Mouse (Mus musculus) T-helper 2 cell (primary cell): Measurements from ENCODE around the gene Spem2.

Experiments used
- in situ Hi-C: fragments of 300-600 bp; cut with MboI, MseI; formaldehyde crosslinking; loops from one replicate; pipeline ENCODE4 v1.15.1; 2025; ENCODE audit warnings: high pct_unique_total_duplicates

The Spem2 gene

GRCm38 (mm10) chr11:69835966-69836335 is 17.7 kb upstream of the Spem2 start:
- in situ Hi-C loops = loop anchor here (5.0 kb wide), 1 partner anchor 39 kb away; the partner anchor contains the start of gene Chrnb1

- in situ Hi-C loops = loop anchor here (5.0 kb wide), 1 partner anchor 38 kb away; the partner anchor contains the start of gene Chrnb1
Measured at GRCm38 (mm10) chr11:69835326-69835965, 17.2 kb upstream of the Spem2 start.

- in situ Hi-C loops = no loop called here
Measured at GRCm38 (mm10) chr11:69834001-69834549, 15.8 kb upstream of the Spem2 start.

DNA sequence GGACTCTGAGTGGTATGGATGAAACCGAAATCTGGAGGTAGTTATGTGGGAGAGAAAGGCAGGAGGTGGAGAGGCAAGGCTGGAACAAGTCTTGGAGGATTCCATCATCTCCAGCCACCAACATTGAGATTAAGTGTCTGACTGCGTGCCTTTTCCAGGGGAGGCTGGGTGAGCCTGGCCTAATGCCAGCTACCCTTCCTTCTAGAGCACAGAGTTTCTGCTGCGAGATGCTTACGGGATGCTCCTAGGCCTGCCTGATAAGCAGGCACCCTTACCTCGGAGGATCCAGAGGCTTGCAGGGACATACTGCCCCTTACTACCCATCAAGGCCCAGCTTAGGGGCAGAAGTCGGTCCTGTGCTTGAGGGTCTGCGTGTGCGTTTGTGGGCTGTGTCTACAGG is 15.3 kb upstream of the Spem2 start:
- in situ Hi-C loops = no loop called here

DNA sequence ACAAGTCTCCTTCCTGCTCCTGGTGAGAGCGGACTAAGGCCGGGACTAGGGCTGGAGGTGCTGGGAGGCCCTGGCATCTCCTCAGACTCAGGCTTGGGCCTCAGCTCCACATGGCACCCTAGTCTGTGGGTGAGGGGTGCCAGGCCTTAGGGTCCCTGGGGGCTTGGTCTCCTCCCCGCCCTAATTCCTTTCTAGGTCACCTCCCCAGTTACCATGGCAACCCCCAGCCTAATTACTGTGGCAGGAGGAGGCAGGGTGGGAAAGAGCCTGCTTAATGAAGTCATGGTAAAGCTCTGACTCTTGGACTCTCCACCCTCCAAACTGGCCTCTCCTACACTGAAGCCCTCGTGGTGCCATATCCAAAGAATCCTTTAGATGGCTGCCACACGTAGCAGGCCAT is 10.6 kb upstream of the Spem2 start:
- in situ Hi-C loops = no loop called here

DNA sequence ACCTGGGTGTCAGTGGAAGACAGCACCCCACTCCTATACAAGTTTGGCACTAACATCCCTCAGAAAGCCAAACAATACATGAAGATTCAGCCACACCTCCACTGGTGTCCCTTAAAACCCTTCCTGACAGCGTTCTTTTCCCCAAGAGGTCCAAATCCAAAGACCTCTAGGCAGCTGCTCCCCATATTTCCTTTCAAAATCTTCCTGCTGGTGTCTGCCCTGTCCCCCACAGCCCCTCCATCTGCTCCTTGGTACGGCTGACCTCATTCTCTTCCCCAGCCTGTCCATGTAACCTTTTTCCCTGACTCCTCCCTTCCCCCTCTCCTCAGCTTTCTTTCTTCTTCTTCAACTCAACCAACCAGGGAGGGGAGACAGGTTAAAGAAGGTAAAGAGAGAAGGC is 5.2 kb upstream of the Spem2 start:
- in situ Hi-C loops = no loop called here

GRCm38 (mm10) chr11:69822080-69822479 is 3.8 kb upstream of the Spem2 start, which contains the start of gene Spem1:
TSS of gene Spem1 (minus strand) at chr11:69822180.
- in situ Hi-C loops = no loop called here

GRCm38 (mm10) chr11:69818871-69819270 is 606 bp upstream of the Spem2 start:
- in situ Hi-C loops = no loop called here

DNA sequence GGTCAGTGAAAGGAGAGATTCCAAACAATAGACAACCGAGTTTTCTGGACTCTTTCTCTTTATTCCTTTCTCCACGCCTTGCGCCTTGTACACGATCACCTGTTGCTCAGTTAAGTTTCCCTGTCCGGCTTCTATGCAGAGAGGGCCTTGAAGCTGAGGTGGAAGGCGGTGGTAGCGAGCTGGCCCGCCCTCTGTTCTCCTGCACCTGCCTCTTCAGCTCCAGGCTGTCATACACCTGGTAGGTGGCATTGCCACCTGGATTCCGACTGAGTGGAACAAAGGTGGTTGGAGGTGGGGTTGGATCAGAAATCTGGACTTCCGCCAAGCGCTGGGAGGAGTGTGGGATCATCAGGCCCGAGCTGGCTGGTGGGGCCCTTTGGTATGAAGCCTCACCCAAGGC is 1.7 kb downstream of the Spem2 start:
- in situ Hi-C loops = no loop called here

DNA sequence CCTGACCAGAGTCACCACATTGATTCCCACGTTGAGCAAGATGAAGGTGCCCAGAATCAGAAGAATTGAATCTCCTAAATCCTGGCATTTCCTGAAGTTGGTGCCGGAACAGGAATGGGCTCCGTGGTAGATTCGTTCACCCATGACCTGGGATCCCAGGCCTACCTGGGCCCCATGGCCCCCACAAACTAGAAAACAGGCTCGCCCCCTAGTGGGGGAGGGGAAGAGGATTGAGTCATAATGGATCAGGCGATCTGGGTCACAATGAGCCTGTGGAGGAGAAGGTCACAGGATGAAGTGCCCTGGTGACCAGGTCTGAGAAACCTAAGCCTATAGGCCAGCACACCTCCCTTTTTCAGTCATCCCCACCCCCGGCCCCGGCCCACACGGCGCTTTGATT is 3.1 kb downstream of the Spem2 start, which contains the start of gene Gm39566:
TSS of gene Gm39566 (minus strand) at position 144 of the 400 bp plus-strand sequence.
- in situ Hi-C loops = no loop called here

DNA sequence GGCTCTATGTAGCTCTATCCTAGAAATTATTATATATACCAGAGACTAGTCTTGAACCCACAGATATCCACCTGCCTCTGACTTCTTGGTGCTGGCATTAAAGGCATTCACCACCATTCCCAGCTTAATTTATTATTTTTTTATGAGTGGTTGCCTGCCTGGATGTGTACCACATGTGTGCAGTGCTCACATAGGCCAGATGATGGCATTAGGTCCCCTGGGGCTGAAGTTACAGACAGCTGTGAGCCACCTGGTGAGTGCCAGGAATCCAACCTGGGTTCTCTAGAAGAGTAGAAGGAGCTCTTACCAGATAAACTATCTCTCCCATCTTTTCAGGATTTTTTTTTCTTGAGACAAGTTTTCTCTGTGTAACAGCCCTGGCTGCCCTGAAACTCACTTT is 8.0 kb downstream of the Spem2 start:
- in situ Hi-C loops = no loop called here

GRCm38 (mm10) chr11:69807641-69808040 is 10.6 kb downstream of the Spem2 start:
- in situ Hi-C loops = no loop called here

GRCm38 (mm10) chr11:69806378-69806777 is 11.9 kb downstream of the Spem2 start:
- in situ Hi-C loops = no loop called here

- in situ Hi-C loops = loop anchor here (5.0 kb wide), 1 partner anchor 72 kb away; the partner anchor contains the start of gene Tmem95
Measured at GRCm38 (mm10) chr11:69804972-69805909, 13.0 kb downstream of the Spem2 start, which contains the start of gene Tmem102. TSS of gene Tmem102 (minus strand) at chr11:69805624.

GRCm38 (mm10) chr11:69804652-69804940 is 13.7 kb downstream of the Spem2 start:
- in situ Hi-C loops = loop anchor here (5.0 kb wide), 1 partner anchor 73 kb away; the partner anchor contains the start of gene Tmem95

GRCm38 (mm10) chr11:69803786-69804651 is 14.2 kb downstream of the Spem2 start:
- in situ Hi-C loops = loop anchor here (5.0 kb wide), 1 partner anchor 73 kb away; the partner anchor contains the start of gene Tmem95

- in situ Hi-C loops = loop anchor here (5.0 kb wide), 1 partner anchor 74 kb away; the partner anchor contains the start of gene Tmem95
Measured at GRCm38 (mm10) chr11:69803328-69803727, 14.9 kb downstream of the Spem2 start.

GRCm38 (mm10) chr11:69802648-69803105 is 15.6 kb downstream of the Spem2 start:
- in situ Hi-C loops = loop anchor here (5.0 kb wide), 1 partner anchor 75 kb away; the partner anchor contains the start of gene Tmem95

GRCm38 (mm10) chr11:69801379-69801977 is 16.8 kb downstream of the Spem2 start, which contains the start of gene Fgf11:
TSS of gene Fgf11 (minus strand) at chr11:69801857.
- in situ Hi-C loops = loop anchor here (5.0 kb wide), 1 partner anchor 76 kb away; the partner anchor contains the start of gene Tmem95
